34 mouse cellular contexts compared by ENCODE assay signal in genomic region chr9:5605015-5605414, GRCm38 (mm10).
"Had no signal": no experiment of that assay in that cellular context is flagged by ENCODE, and none has a peak within 500 bp of the region (broad histone marks: within the 10 kb centered on the region; RNA-seq: fewer than 3 reads in every experiment).

No protein-coding gene starts in this region.

- H3K27ac ChIP-seq: heart, embryonic 13.5 days; heart, embryonic 15.5 days; hindbrain, embryonic 10.5 days; hindbrain, embryonic 12.5 days; hindbrain, embryonic 13.5 days; hindbrain, embryonic 14.5 days; hindbrain, embryonic 15.5 days; hindbrain, postnatal 0 days; intestine, embryonic 15.5 days; kidney, embryonic 15.5 days; kidney, postnatal 0 days; layer of hippocampus, adult 2 months; left cerebral cortex, adult 2 months had no signal

- DNase-seq: heart, postnatal 10 days; heart, postnatal 14 days; heart, postnatal 36 days; heart, postnatal 4 days; kidney, adult 11 months; kidney, adult 18-20 months; kidney, adult 2 months; kidney, adult 8-10 months; kidney, adult 9 months; kidney, postnatal 10 days; kidney, postnatal 14 days; kidney, postnatal 25 days; kidney, postnatal 36 days; kidney, postnatal 4 days; layer of hippocampus, adult 9-11 months; layer of hippocampus, postnatal 36 days had no signal

- ATAC-seq: hindbrain, embryonic 16.5 days; hindbrain, postnatal 0 days; inflammation-experienced regulatory T-cells, adult 6 months; intestine, embryonic 15.5 days; intestine, embryonic 16.5 days; intestine, postnatal 0 days had no signal

- H3K4me2 ChIP-seq: heart, embryonic 12.5 days; heart, embryonic 13.5 days; heart, embryonic 15.5 days; hindbrain, embryonic 12.5 days; hindbrain, embryonic 13.5 days; hindbrain, embryonic 14.5 days; hindbrain, embryonic 15.5 days; intestine, embryonic 15.5 days; kidney, embryonic 15.5 days had no signal

- H3K36me3 ChIP-seq: heart, embryonic 12.5 days; heart, embryonic 13.5 days; heart, embryonic 15.5 days; hindbrain, embryonic 10.5 days; hindbrain, embryonic 12.5 days; hindbrain, embryonic 13.5 days; hindbrain, embryonic 15.5 days; intestine, embryonic 15.5 days; kidney, embryonic 15.5 days had no signal

- H3K9ac ChIP-seq: heart, embryonic 12.5 days; heart, embryonic 13.5 days; heart, embryonic 15.5 days; hindbrain, embryonic 12.5 days; hindbrain, embryonic 13.5 days; hindbrain, embryonic 14.5 days; hindbrain, embryonic 15.5 days; intestine, embryonic 15.5 days; kidney, embryonic 15.5 days had no signal

- H3K4me1 ChIP-seq: heart, embryonic 12.5 days; heart, embryonic 13.5 days; heart, embryonic 15.5 days; hindbrain, embryonic 10.5 days; hindbrain, embryonic 12.5 days; hindbrain, embryonic 13.5 days; hindbrain, embryonic 15.5 days; intestine, embryonic 15.5 days; kidney, embryonic 15.5 days had no signal

- H3K4me3 ChIP-seq: heart, embryonic 12.5 days; heart, embryonic 13.5 days; heart, embryonic 15.5 days; hindbrain, embryonic 10.5 days; hindbrain, embryonic 12.5 days; hindbrain, embryonic 13.5 days; hindbrain, embryonic 15.5 days; intestine, embryonic 15.5 days; kidney, embryonic 15.5 days; layer of hippocampus, adult 2 months; left cerebral cortex, adult 2 months had no signal

- H3K27me3 ChIP-seq: heart, embryonic 12.5 days; heart, embryonic 13.5 days; heart, embryonic 15.5 days; hindbrain, embryonic 12.5 days; hindbrain, embryonic 13.5 days; hindbrain, embryonic 15.5 days; intestine, embryonic 15.5 days; kidney, embryonic 15.5 days had no signal

- H3K9me3 ChIP-seq: heart, embryonic 13.5 days; heart, embryonic 15.5 days; hindbrain, embryonic 12.5 days; hindbrain, embryonic 13.5 days; hindbrain, embryonic 15.5 days; intestine, embryonic 15.5 days; kidney, embryonic 15.5 days had no signal
